Mouse (Mus musculus): ENCODE data around the gene Gstt2. TPM values are rescaled to one million over a fixed set of nuclear protein-coding genes. Genes with fewer than 3 reads are reported as not detected.

Gstt2 gene
- polyA plus RNA-seq, 1 experiment: 4.4 TPM

DNA sequence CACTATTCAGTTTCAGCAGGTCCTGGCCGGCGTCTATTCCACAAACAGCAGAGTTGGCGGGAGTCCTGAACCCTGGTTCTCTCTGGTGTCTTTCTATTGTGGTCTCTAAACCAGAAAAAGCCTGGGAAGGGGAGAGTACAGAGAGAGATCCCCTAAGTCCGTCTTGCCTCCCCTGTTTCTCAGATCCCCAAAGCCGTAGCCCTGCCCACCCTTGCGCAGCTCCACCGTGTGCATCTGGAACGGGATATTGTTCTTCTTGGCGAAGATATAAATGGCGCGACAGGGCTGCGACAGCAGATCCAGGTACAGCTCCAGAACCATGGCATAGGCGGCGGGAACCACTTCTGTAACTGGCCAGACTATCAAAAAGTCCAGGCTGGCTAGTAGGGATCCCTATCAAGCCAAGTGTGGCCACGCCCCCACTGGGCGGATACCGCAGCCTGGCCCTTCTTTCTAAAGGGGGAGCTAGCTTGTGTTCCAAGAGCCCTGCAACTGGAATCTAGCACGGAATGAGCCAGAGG lies 39.0 kb downstream of the Gstt2 start, which contains the start of gene Gstt1:
TSS of gene Gstt1 (minus strand) at position 409 of the 521 bp plus-strand sequence.
- TF ChIP-seq POLR2A (IDR thresholded peaks at IDR 0.05; ENCODE audit: low read depth, low read length) (peak; percentile 47; the same call in 1 of the 2 replicates), CTCF (IDR thresholded peaks at IDR 0.05; ENCODE audit: borderline replicate concordance, insufficient read depth, low read length) (no peak)
- Histone ChIP-seq H3K27ac (ENCODE audit: insufficient read depth, low read length) (no peak within 1 kb of the TSS), H3K4me3 (ENCODE audit: insufficient read depth, low read length) (peak within 1 kb of the TSS; percentile 37), H3K4me1 (ENCODE audit: control insufficient read depth, insufficient read depth, low read length) (peaks cover 8% of the 10 kb centered on the region)

DNA sequence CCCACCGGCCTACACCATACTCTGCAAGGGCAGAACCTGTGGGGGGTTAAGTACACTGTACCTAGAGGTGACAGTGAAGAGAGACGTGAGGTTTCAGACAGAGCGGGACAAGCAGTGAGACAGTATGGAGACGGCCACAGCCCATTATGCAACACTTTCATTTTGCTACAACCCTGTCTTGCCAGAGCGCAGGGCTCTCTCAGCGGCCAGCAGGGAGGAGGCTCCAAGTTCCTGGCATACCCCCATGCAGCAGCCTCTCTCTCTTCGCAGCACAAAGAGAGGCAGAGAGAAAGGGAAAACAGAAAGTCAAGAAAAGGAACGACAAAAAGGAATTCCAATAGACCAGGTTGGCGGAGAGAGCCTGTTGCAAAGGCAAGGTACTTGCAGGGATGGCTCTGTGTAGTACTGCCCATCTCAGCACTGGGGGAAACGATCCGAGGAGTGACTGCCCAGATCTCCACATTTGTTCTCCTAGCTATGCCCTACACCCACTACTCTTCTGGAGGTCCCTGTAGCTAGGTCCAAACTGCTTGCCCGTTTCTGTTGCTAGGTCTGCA lies 39.5 kb downstream of the Gstt2 start:
- Histone ChIP-seq H3K4me3 (ENCODE audit: insufficient read depth, low read length) (peak overlapping the region; percentile 37), H3K27ac (ENCODE audit: insufficient read depth, low read length) (no peak overlapping the region), H3K4me1 (ENCODE audit: control insufficient read depth, insufficient read depth, low read length) (peaks cover 8% of the 10 kb centered on the region)
- TF ChIP-seq POLR2A (IDR thresholded peaks at IDR 0.05; ENCODE audit: low read depth, low read length): 0 out of 2 replicates have a peak, but pooled peaks have one; percentile 28
- no peak for TF ChIP-seq CTCF (IDR thresholded peaks at IDR 0.05; ENCODE audit: borderline replicate concordance, insufficient read depth, low read length)

DNA sequence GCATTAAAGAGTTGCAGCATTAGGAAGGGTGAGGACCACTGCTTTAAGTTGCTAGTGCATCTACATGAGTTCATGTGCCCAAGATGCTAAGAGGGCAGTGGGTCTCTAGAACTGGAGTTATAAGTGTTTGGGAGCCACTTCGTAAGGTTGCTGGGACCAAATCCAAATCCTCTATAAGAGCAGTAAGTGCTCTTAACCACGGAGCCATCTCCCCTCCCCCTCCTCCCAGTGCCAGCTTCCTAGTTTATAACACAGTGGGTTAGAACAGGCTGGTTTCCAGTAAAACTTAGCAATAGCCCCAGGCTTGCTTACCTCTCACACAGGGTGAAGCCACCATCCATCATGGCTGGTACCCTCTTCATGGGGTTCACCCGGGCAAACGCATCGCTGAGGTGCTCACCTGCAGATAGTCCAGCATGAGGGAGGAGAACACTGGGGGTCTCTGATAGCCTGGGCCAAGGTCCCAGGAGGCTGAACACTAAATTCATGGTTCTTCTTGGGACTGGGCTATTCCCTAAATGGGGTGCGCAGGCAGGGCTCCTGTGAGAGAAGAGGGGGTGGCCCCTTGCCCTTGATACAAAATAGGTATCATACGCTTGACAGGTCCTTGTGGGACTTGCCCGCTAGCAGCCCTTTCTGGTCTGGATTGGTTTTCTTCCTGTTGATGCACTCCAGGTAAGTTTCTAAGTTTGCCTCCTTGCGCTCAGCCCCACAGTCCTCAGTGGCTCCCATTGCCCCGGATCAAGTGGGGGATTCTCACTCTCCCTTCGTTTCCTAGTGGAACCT lies 40.3 kb downstream of the Gstt2 start:
- H3K4me3 ChIP-seq (ENCODE audit: insufficient read depth, low read length): no peak overlapping the region
- H3K4me1 ChIP-seq (ENCODE audit: control insufficient read depth, insufficient read depth, low read length): peaks cover 8% of the 10 kb centered on the region
- H3K27ac ChIP-seq (ENCODE audit: insufficient read depth, low read length): no peak overlapping the region
- no peak for TF ChIP-seq POLR2A (IDR thresholded peaks at IDR 0.05; ENCODE audit: low read depth, low read length)
- no peak for TF ChIP-seq CTCF (IDR thresholded peaks at IDR 0.05; ENCODE audit: borderline replicate concordance, insufficient read depth, low read length)

DNA sequence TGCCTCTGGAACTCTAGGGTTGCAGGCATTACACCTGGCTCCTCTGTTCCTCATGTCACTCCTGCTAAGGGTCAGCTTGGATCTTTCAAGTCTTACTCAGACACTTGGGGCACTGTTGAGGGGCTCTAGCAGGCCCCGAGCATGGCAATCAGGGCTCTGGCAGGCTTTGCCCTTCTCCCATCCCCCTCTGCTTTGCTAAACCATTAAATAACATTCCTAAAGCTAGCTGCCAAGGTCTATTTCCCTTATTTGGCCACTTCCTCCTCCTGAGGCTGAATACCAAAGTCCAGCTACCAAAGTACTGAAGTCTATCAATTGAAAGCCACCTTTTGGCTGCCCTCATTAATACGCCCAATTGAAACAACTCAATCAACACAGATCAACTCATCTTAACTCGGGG lies 42.3 kb downstream of the Gstt2 start:
- H3K4me3 ChIP-seq (ENCODE audit: insufficient read depth, low read length): no peak overlapping the region
- peaks cover 8% of the 10 kb centered on the region for H3K4me1 ChIP-seq (ENCODE audit: control insufficient read depth, insufficient read depth, low read length)
- TF ChIP-seq POLR2A (IDR thresholded peaks at IDR 0.05; ENCODE audit: low read depth, low read length) (no peak), CTCF (IDR thresholded peaks at IDR 0.05; ENCODE audit: borderline replicate concordance, insufficient read depth, low read length) (no peak)
- no peak overlapping the region for H3K27ac ChIP-seq (ENCODE audit: insufficient read depth, low read length)

DNA sequence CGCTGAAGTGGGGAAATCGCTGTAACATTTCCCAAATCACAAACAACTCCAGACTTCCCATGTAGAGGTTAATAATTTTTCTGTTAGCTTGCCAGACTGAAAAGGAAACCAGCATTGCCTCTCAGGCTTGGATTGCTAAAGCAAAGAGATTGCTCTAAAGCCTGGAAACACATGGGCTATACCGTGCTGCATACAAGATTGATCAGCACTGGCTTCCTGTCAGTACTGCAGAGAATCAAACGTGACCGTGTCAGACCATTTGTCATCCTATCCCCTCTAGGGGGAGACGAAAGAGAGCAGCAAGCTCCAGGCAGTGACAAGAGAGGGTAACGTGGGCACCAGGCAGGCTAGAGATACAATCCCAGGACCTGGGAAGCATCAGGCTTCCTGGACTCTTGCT lies 46.5 kb downstream of the Gstt2 start:
- H3K4me1 ChIP-seq (ENCODE audit: control insufficient read depth, insufficient read depth, low read length): peaks cover 8% of the 10 kb centered on the region
- H3K27ac ChIP-seq (ENCODE audit: insufficient read depth, low read length): no peak overlapping the region
- H3K4me3 ChIP-seq (ENCODE audit: insufficient read depth, low read length): no peak overlapping the region
- TF ChIP-seq CTCF (IDR thresholded peaks at IDR 0.05; ENCODE audit: borderline replicate concordance, insufficient read depth, low read length) (no peak), POLR2A (IDR thresholded peaks at IDR 0.05; ENCODE audit: low read depth, low read length) (no peak)

DNA sequence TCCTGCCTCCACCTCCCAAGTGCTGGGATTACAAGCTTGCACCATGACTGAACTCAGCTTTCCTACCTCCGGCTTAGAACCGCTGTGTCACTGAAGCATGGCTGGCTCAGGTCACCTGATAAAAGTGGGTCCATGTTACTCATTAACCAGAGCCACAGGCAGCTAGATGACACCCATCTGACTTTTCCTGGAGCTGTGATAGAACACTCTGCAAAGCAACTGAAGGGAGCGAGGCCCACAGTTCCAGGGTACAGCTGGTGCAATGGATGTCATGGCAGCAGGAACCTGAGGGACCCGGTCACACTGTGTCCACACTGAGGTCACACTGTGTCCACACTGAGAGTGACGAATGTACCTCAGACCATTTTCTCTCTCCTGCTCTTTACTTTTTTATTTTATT lies 47.4 kb downstream of the Gstt2 start:
- H3K4me1 ChIP-seq (ENCODE audit: control insufficient read depth, insufficient read depth, low read length): peaks cover 2% of the 10 kb centered on the region
- no peak overlapping the region for H3K27ac ChIP-seq (ENCODE audit: insufficient read depth, low read length)
- H3K4me3 ChIP-seq (ENCODE audit: insufficient read depth, low read length): no peak overlapping the region
- TF ChIP-seq CTCF (IDR thresholded peaks at IDR 0.05; ENCODE audit: borderline replicate concordance, insufficient read depth, low read length) (no peak), POLR2A (IDR thresholded peaks at IDR 0.05; ENCODE audit: low read depth, low read length) (no peak)

DNA sequence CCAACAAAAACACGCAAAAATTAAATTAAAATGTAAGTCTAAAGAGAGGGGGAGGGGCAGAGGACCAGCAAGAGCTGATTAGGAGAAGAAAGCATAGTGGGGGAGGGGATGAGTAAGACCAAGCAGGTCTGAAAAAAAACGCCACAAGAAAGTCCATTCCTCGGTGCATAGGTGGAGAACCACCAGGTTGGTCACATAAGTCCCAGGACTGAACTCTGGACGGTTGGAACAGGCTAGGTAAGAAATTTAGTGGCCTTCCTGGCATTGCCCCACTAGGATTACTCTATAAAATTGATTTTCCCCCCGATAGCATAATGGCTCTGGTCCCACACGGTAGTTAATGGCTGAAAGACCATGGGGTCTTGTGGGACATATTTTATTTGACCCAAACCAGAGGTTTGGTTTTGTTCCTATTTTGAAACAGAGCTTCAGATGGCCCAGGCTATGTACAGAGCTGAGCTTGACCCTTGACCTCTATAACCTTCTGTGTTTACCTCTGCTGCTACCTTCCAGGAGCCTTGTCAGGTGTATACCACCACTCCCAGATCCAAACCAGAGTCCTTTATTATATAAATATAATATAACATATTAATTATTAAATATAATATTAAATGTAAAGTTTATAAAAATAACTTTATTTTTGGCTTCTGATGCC lies 48.0 kb downstream of the Gstt2 start:
- H3K4me3 ChIP-seq (ENCODE audit: insufficient read depth, low read length): no peak overlapping the region
- no peak for TF ChIP-seq POLR2A (IDR thresholded peaks at IDR 0.05; ENCODE audit: low read depth, low read length)
- TF ChIP-seq CTCF (IDR thresholded peaks at IDR 0.05; ENCODE audit: borderline replicate concordance, insufficient read depth, low read length): no peak
- H3K27ac ChIP-seq (ENCODE audit: insufficient read depth, low read length): no peak overlapping the region
- H3K4me1 ChIP-seq (ENCODE audit: control insufficient read depth, insufficient read depth, low read length): no peaks in the 10 kb centered on the region

DNA sequence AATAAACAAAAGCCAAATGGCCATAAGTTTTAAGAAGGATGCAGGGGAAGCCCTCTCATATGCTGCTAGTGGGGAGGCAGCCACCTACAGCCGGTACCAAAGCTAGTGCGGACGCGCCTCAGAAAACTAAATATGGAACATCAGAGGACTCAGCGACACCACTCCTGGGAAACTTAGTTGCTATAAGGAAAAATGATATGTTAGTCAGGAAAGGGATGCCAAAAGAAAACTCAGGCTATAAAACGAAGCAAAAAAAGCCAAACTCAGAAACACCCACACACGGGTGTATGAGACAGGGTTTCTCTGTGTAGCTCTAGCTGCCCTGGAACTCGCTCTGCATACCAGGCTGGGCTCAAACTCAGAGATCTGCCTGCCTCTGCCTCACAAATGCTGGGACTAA lies 48.9 kb downstream of the Gstt2 start:
- no peak for TF ChIP-seq CTCF (IDR thresholded peaks at IDR 0.05; ENCODE audit: borderline replicate concordance, insufficient read depth, low read length)
- TF ChIP-seq POLR2A (IDR thresholded peaks at IDR 0.05; ENCODE audit: low read depth, low read length): no peak
- Histone ChIP-seq H3K4me3 (ENCODE audit: insufficient read depth, low read length) (no peak overlapping the region), H3K4me1 (ENCODE audit: control insufficient read depth, insufficient read depth, low read length) (no peaks in the 10 kb centered on the region), H3K27ac (ENCODE audit: insufficient read depth, low read length) (no peak overlapping the region)

DNA sequence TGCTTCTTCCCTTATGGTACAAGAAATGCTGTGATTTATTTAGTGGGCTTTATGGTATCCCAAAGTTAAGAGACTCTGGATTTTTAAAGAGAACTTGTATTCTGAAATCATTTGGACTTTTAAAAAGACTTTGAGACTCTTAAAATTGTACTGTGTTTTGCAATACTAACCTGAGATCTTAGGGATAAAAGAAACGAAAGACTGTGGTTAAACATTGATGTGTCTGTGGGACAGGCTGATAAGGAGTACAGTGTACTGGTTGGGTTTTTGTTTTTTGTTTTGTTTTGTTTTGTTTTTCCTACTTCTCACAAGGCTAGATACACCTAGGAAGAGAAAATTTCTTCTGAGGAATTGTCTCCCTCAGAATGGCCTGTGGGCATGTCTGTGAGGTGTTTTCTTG lies 51.8 kb downstream of the Gstt2 start:
- H3K4me3 ChIP-seq (ENCODE audit: insufficient read depth, low read length): no peak overlapping the region
- no peak overlapping the region for H3K27ac ChIP-seq (ENCODE audit: insufficient read depth, low read length)
- H3K4me1 ChIP-seq (ENCODE audit: control insufficient read depth, insufficient read depth, low read length): no peaks in the 10 kb centered on the region
- TF ChIP-seq CTCF (IDR thresholded peaks at IDR 0.05; ENCODE audit: borderline replicate concordance, insufficient read depth, low read length) (no peak), POLR2A (IDR thresholded peaks at IDR 0.05; ENCODE audit: low read depth, low read length) (no peak)

Other genes with a start within 250 kb of the Gstt2 start
- gene Ggt5, start 248.1 kb downstream of the Gstt2 start, polyA plus RNA-seq (2011; ENCODE audit: insufficient read length, low read depth, missing spikeins): 0.53 and 0.88 TPM in 2 replicates
- 0.80 and 1.1 TPM in 2 replicates for gene Susd2, start 193.4 kb downstream of the Gstt2 start, polyA plus RNA-seq (2011; ENCODE audit: insufficient read length, low read depth, missing spikeins)
- gene Cabin1, start 73.1 kb downstream of the Gstt2 start, polyA plus RNA-seq (2011; ENCODE audit: insufficient read length, low read depth, missing spikeins): 30.2 and 30.9 TPM in 2 replicates
- 40.5 and 42.1 TPM in 2 replicates for gene Ddt, start 64.0 kb downstream of the Gstt2 start, polyA plus RNA-seq (2011; ENCODE audit: insufficient read length, low read depth, missing spikeins)
- not detected in 2 replicates for gene Gm20441, start 56.5 kb downstream of the Gstt2 start, polyA plus RNA-seq (2011; ENCODE audit: insufficient read length, low read depth, missing spikeins)
- 14.0 and 15.5 TPM in 2 replicates for gene Gstt3, start 56.0 kb downstream of the Gstt2 start, polyA plus RNA-seq (2011; ENCODE audit: insufficient read length, low read depth, missing spikeins)
- gene Gstt1, start 38.8 kb downstream of the Gstt2 start, polyA plus RNA-seq (2011; ENCODE audit: insufficient read length, low read depth, missing spikeins): 8.0 and 17.2 TPM in 2 replicates
- not detected in 2 replicates for gene Gstt4, start 14.9 kb downstream of the Gstt2 start, polyA plus RNA-seq (2011; ENCODE audit: insufficient read length, low read depth, missing spikeins)
- 614 and 763 TPM in 2 replicates for gene Mif, start 22.8 kb upstream of the Gstt2 start, polyA plus RNA-seq (2011; ENCODE audit: insufficient read length, low read depth, missing spikeins)
- not detected in 2 replicates for gene Derl3, start 56.0 kb upstream of the Gstt2 start, polyA plus RNA-seq (2011; ENCODE audit: insufficient read length, low read depth, missing spikeins)
- 56.2 and 77.9 TPM in 2 replicates for gene Smarcb1, start 84.2 kb upstream of the Gstt2 start, polyA plus RNA-seq (2011; ENCODE audit: insufficient read length, low read depth, missing spikeins)
- 21.8 and 23.1 TPM in 2 replicates for gene Chchd10, start 95.7 kb upstream of the Gstt2 start, polyA plus RNA-seq (2011; ENCODE audit: insufficient read length, low read depth, missing spikeins)
- gene Mmp11, start 99.1 kb upstream of the Gstt2 start, polyA plus RNA-seq (2011; ENCODE audit: insufficient read length, low read depth, missing spikeins): 69.2 and 71.0 TPM in 2 replicates
- gene Gm867, start 103.2 kb upstream of the Gstt2 start, polyA plus RNA-seq (2011; ENCODE audit: insufficient read length, low read depth, missing spikeins): 0.74 TPM in 1 of 2 replicates, not detected in the other
- not detected in 2 replicates for gene Vpreb3, start 105.6 kb upstream of the Gstt2 start, polyA plus RNA-seq (2011; ENCODE audit: insufficient read length, low read depth, missing spikeins)
- gene Gm5134, start 117.1 kb upstream of the Gstt2 start, polyA plus RNA-seq (2011; ENCODE audit: insufficient read length, low read depth, missing spikeins): not detected in 2 replicates
- 13.4 and 13.8 TPM in 2 replicates for gene Zfp280b, start 195.2 kb upstream of the Gstt2 start, polyA plus RNA-seq (2011; ENCODE audit: insufficient read length, low read depth, missing spikeins)

All from embryonic fibroblast, embryonic 13.5 days (primary cell).